Mouse (Mus musculus): ENCODE measurements around the gene Plbd2.

- TF ChIP-seq CTCF (IDR thresholded peaks at IDR 0.05; ENCODE audit: low read depth) = no peak
- no peak for TF ChIP-seq EP300 (IDR thresholded peaks at IDR 0.05; ENCODE audit: low read depth)
These were observed 9.6 kb upstream of the Plbd2 start for GRCm38 (mm10) chr5:120512911-120513555.

Data from liver, embryonic 14.5 days (tissue).